Mouse (Mus musculus): Measurements from ENCODE around the gene Esp4.
"Not testable (repeated sequence)": the region's sequence is repeated elsewhere in the genome, so short reads cannot be mapped to it uniquely, and the experiment has no call there.

DNA sequence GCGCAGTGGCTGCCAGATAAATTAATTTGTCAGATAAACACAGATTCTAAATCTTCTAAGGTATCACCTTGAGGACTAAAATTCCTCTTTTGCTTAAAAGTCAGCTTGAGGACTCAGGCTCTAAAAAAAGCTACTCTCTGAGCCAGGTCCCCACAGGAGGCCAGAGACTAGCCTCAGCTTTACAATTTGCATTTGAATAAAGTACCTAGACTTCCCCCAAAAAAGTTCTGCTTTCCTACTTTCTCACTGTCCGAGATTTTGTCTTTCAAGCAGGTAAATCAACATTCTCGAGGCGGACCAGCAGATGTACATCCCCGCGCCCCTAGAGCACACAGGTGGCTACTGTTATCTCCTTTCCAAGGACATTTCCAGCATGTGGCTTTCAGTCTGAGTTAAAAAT lies 14.5 kb upstream of the Esp4 start:
- TF ChIP-seq POLR2A (IDR thresholded peaks at IDR 0.05; ENCODE audit: control insufficient read depth, extremely low read depth, insufficient read depth, low read length, poor library complexity); CTCF (IDR thresholded peaks at IDR 0.05; ENCODE audit: borderline replicate concordance, control insufficient read depth, extremely low read depth, insufficient read depth, low read length, poor library complexity): not testable (repeated sequence)
